23 mouse cellular contexts compared by ENCODE assay signal in genomic region chr5:140570223-140570870, GRCm38 (mm10). TPM values are rescaled to one million over a fixed set of nuclear protein-coding genes. Genes with fewer than 3 reads are reported as not detected.
DNase-seq lines count a peak whose midpoint lies in the region; ATAC-seq and TF ChIP-seq lines count a peak whose summit lies in the region.
"Had no signal": no experiment of that assay in that cellular context is flagged by ENCODE, and none has a peak within 500 bp of the region (broad histone marks: within the 10 kb centered on the region; RNA-seq: fewer than 3 reads in every experiment).

No protein-coding gene starts in this region.

- no peak for ATAC-seq in lung, postnatal 0 days
- ATAC-seq: liver, embryonic 12.5 days had no signal

- H3K9me3 ChIP-seq in lung, postnatal 0 days (ENCODE audit: low read length) = no peaks in the 10 kb centered on the region
- H3K9me3 ChIP-seq in ES-Bruce4 (replicated peaks; ENCODE audit: control insufficient read depth, insufficient read depth, low read length, poor library complexity, severe bottlenecking) = no peaks in the 10 kb centered on the region
- H3K9me3 ChIP-seq: embryonic facial prominence, embryonic 15.5 days; heart, embryonic 13.5 days; limb, embryonic 12.5 days; liver, embryonic 12.5 days; lung, embryonic 15.5 days; midbrain, embryonic 12.5 days; neural tube, embryonic 15.5 days had no signal

- WGBS in lung, postnatal 0 days = 83% methylated on average over 13 of the region's 13 CpGs
- WGBS in olfactory bulb, adult 2 months = 42% methylated on average over 13 of the region's 13 CpGs

- TF ChIP-seq POLR2A in ES-Bruce4 (IDR thresholded peaks at IDR 0.05; ENCODE audit: insufficient read depth, low read length) = no peak
- no peak for TF ChIP-seq POLR2A in olfactory bulb, adult 2 months (IDR thresholded peaks at IDR 0.05; ENCODE audit: insufficient read depth, low read depth, low read length)

- TF ChIP-seq EP300 in lung, postnatal 0 days (IDR thresholded peaks at IDR 0.05) = no peak
- no peak for TF ChIP-seq EP300 in ES-Bruce4 (IDR thresholded peaks at IDR 0.05; ENCODE audit: insufficient read depth, low read depth, low read length)

- H3K4me3 ChIP-seq in lung, postnatal 0 days (ENCODE audit: low read depth, low read length) = no peak overlapping the region
- H3K4me3 ChIP-seq in ES-Bruce4 (ENCODE audit: low read depth, low read length) = no peak overlapping the region
- H3K4me3 ChIP-seq in olfactory bulb, adult 2 months (ENCODE audit: insufficient read depth, low read depth, low read length) = no peak overlapping the region
- H3K4me3 ChIP-seq: embryonic facial prominence, embryonic 15.5 days; heart, embryonic 13.5 days; limb, embryonic 12.5 days; liver, embryonic 12.5 days; lung, embryonic 15.5 days; midbrain, embryonic 12.5 days; neural tube, embryonic 15.5 days had no signal

- H3K4me1 ChIP-seq in lung, postnatal 0 days (ENCODE audit: insufficient read depth, low read depth, low read length) = peaks cover 3% of the 10 kb centered on the region; the same call in 1 of the 2 replicates
- peaks cover 13% of the 10 kb centered on the region for H3K4me1 ChIP-seq in ES-Bruce4 (ENCODE audit: control insufficient read depth, insufficient read depth, low read length)
- H3K4me1 ChIP-seq in olfactory bulb, adult 2 months (ENCODE audit: control insufficient read depth, insufficient read depth, low read length) = peaks cover 28% of the 10 kb centered on the region

- no peaks in the 10 kb centered on the region for H3K27me3 ChIP-seq in lung, postnatal 0 days (replicated peaks; ENCODE audit: insufficient read depth, low read length)
- no peaks in the 10 kb centered on the region for H3K27me3 ChIP-seq in ES-Bruce4 (ENCODE audit: control insufficient read depth, insufficient read depth, low read length, poor library complexity, severe bottlenecking)
- H3K27me3 ChIP-seq: embryonic facial prominence, embryonic 15.5 days; heart, embryonic 13.5 days; limb, embryonic 12.5 days; liver, embryonic 12.5 days; lung, embryonic 15.5 days; neural tube, embryonic 15.5 days had no signal

- no peak overlapping the region for H3K27ac ChIP-seq in lung, postnatal 0 days (ENCODE audit: low read length)
- H3K27ac ChIP-seq in ES-Bruce4 (ENCODE audit: insufficient read depth, low read length) = no peak overlapping the region
- no peak overlapping the region for H3K27ac ChIP-seq in olfactory bulb, adult 2 months (ENCODE audit: insufficient read depth, low read depth, low read length)
- H3K27ac ChIP-seq: heart, embryonic 13.5 days; hindbrain, embryonic 14.5 days; limb, embryonic 12.5 days; liver, embryonic 12.5 days; lung, embryonic 15.5 days; midbrain, embryonic 12.5 days; neural tube, embryonic 15.5 days had no signal

- DNase-seq in lung, postnatal 0 days (ENCODE audit: low spot score) = no peak
- DNase-seq in lung, postnatal 14 days = no peak
- peak; percentile 58 for DNase-seq in ZHBTc4 (ENCODE audit: low read depth, low spot score)
- DNase-seq in spleen, postnatal 14 days (ENCODE audit: low spot score in 2 of 2) = no peak
- no peak for DNase-seq in spleen, postnatal 4 days (ENCODE audit: low spot score in 2 of 2)
- DNase-seq: adrenal gland, postnatal 10 days; cerebellum, adult 11 months; cerebellum, postnatal 25 days; kidney, adult 11 months had no signal

- no peaks in the 10 kb centered on the region for H3K36me3 ChIP-seq in lung, postnatal 0 days (ENCODE audit: insufficient read depth, low read length)
- H3K36me3 ChIP-seq in ES-Bruce4 (ENCODE audit: control insufficient read depth, insufficient read depth, low read length, poor library complexity, severe bottlenecking) = no peaks in the 10 kb centered on the region
- H3K36me3 ChIP-seq: embryonic facial prominence, embryonic 15.5 days; heart, embryonic 13.5 days; limb, embryonic 12.5 days; liver, embryonic 12.5 days; lung, embryonic 15.5 days; midbrain, embryonic 12.5 days; neural tube, embryonic 15.5 days had no signal

- TF ChIP-seq CTCF in lung, postnatal 0 days (IDR thresholded peaks at IDR 0.05) = 0 out of 2 replicates have a peak, but pooled peaks have one; percentile 5
- TF ChIP-seq CTCF in ES-Bruce4 (IDR thresholded peaks at IDR 0.05; ENCODE audit: low read depth, low read length) = peak; percentile 48
- TF ChIP-seq CTCF in olfactory bulb, adult 2 months (IDR thresholded peaks at IDR 0.05; ENCODE audit: insufficient read depth, low read depth, low read length) = 0 out of 2 replicates have a peak, but pooled peaks have one; percentile 12

- no peak overlapping the region for H3K4me2 ChIP-seq in lung, postnatal 0 days (replicated peaks; ENCODE audit: low read depth, low read length)
- H3K4me2 ChIP-seq: embryonic facial prominence, embryonic 15.5 days; heart, embryonic 13.5 days; hindbrain, embryonic 14.5 days; limb, embryonic 12.5 days; liver, embryonic 12.5 days; lung, embryonic 15.5 days; midbrain, embryonic 12.5 days; neural tube, embryonic 15.5 days had no signal

- H3K9ac ChIP-seq in lung, postnatal 0 days (replicated peaks; ENCODE audit: low read depth) = no peak overlapping the region
- no peak overlapping the region for H3K9ac ChIP-seq in ES-Bruce4 (ENCODE audit: low read depth, poor library complexity, severe bottlenecking)
- H3K9ac ChIP-seq: embryonic facial prominence, embryonic 15.5 days; heart, embryonic 13.5 days; hindbrain, embryonic 14.5 days; limb, embryonic 12.5 days; liver, embryonic 12.5 days; lung, embryonic 15.5 days; midbrain, embryonic 12.5 days; neural tube, embryonic 15.5 days had no signal

RNA-seq across cellular contexts. Expression of gene Grifin, which starts 5.5 kb away (rescaled TPM):
- polyA plus RNA-seq in lung, postnatal 0 days (2015; fragmentation: Nextera tagmentation; extraction: Ambion mirVana) = not detected in 2 replicates
- polyA plus RNA-seq in ES-Bruce4 (2011; ENCODE audit: insufficient read depth, insufficient read length, low read depth, missing spikeins) = not detected in 2 replicates
- not detected in 2 replicates for polyA plus RNA-seq in olfactory bulb, adult 2 months (2012; ENCODE audit: insufficient read depth, insufficient read length, low replicate concordance, missing spikeins)
- polyA plus RNA-seq: C2C12; embryonic facial prominence, embryonic 15.5 days; heart, embryonic 13.5 days; hindbrain, embryonic 14.5 days; large intestine, adult 2 months; lung, embryonic 15.5 days; midbrain, embryonic 12.5 days; neural tube, embryonic 15.5 days; testis, adult 2 months; urinary bladder, adult 2 months had no signal

RNA-seq across cellular contexts. Expression of gene Lfng, which starts 36.8 kb away (rescaled TPM):
- 23.1 and 25.5 TPM in 2 replicates for polyA plus RNA-seq in lung, postnatal 0 days (2015; fragmentation: Nextera tagmentation; extraction: Ambion mirVana)
- polyA plus RNA-seq in ES-Bruce4 (2011; ENCODE audit: insufficient read depth, insufficient read length, low read depth, missing spikeins) = 4.1 and 4.4 TPM in 2 replicates
- polyA plus RNA-seq in olfactory bulb, adult 2 months (2012; ENCODE audit: insufficient read depth, insufficient read length, low replicate concordance, missing spikeins) = not detected in 2 replicates
